Mouse (Mus musculus): ENCODE measurements around the gene Ankrd34b.

The Ankrd34b gene

GRCm38 (mm10) chr13:92425758-92426264 lies at the start of gene Ankrd34b:
TSS of gene Ankrd34b (plus strand) at chr13:92425896.
- no peak for DNase-seq (ENCODE audit: low spot score)

- DNase-seq (ENCODE audit: low spot score), result no peak
Observed at GRCm38 (mm10) chr13:92387367-92387766, 38.3 kb upstream of the Ankrd34b start.

- no peak for DNase-seq (ENCODE audit: low spot score)
Observed at GRCm38 (mm10) chr13:92393047-92393661, 32.5 kb upstream of the Ankrd34b start.

GRCm38 (mm10) chr13:92398491-92399384 lies 27.0 kb upstream of the Ankrd34b start:
- no peak for DNase-seq (ENCODE audit: low spot score)

- no peak for DNase-seq (ENCODE audit: low spot score)
Observed at GRCm38 (mm10) chr13:92402063-92402462, 23.6 kb upstream of the Ankrd34b start.

GRCm38 (mm10) chr13:92403496-92403895 lies 22.2 kb upstream of the Ankrd34b start:
- no peak for DNase-seq (ENCODE audit: low spot score)

- no peak for DNase-seq (ENCODE audit: low spot score)
Observed at GRCm38 (mm10) chr13:92410486-92410885, 15.2 kb upstream of the Ankrd34b start.

GRCm38 (mm10) chr13:92419630-92420029 lies 6.1 kb upstream of the Ankrd34b start:
- DNase-seq (ENCODE audit: low spot score), result no peak

GRCm38 (mm10) chr13:92423711-92424110 lies 2.0 kb upstream of the Ankrd34b start:
- DNase-seq (ENCODE audit: low spot score), result no peak

GRCm38 (mm10) chr13:92426294-92427051 lies 777 bp downstream of the Ankrd34b start:
- no peak for DNase-seq (ENCODE audit: low spot score)

- no peak for DNase-seq (ENCODE audit: low spot score)
Observed at GRCm38 (mm10) chr13:92427351-92427855, 1.7 kb downstream of the Ankrd34b start.

- DNase-seq (ENCODE audit: low spot score), result no peak
Observed at GRCm38 (mm10) chr13:92438656-92439055, 13.0 kb downstream of the Ankrd34b start.

GRCm38 (mm10) chr13:92440286-92440685 lies 14.6 kb downstream of the Ankrd34b start:
- no peak for DNase-seq (ENCODE audit: low spot score)

GRCm38 (mm10) chr13:92446872-92447271 lies 21.2 kb downstream of the Ankrd34b start:
- no peak for DNase-seq (ENCODE audit: low spot score)

GRCm38 (mm10) chr13:92464698-92465097 lies 39.0 kb downstream of the Ankrd34b start:
- DNase-seq (ENCODE audit: low spot score), result no peak

- no peak for DNase-seq (ENCODE audit: low spot score)
Observed at GRCm38 (mm10) chr13:92467891-92468290, 42.2 kb downstream of the Ankrd34b start.

GRCm38 (mm10) chr13:92469381-92469780 lies 43.7 kb downstream of the Ankrd34b start:
- DNase-seq (ENCODE audit: low spot score), result no peak

GRCm38 (mm10) chr13:92470151-92470550 lies 44.5 kb downstream of the Ankrd34b start:
- DNase-seq (ENCODE audit: low spot score), result no peak

- peak; percentile 26 for DNase-seq (ENCODE audit: low spot score)
Observed at GRCm38 (mm10) chr13:92483348-92483747, 57.7 kb downstream of the Ankrd34b start.

GRCm38 (mm10) chr13:92483852-92484463 lies 58.3 kb downstream of the Ankrd34b start, which contains the start of gene Fam151b:
TSS of gene Fam151b (minus strand) at chr13:92484015.
- DNase-seq (ENCODE audit: low spot score), result peak; percentile 76

- DNase-seq (ENCODE audit: low spot score), result no peak
Observed at GRCm38 (mm10) chr13:92490817-92491216, 65.1 kb downstream of the Ankrd34b start.

Measured in layer of hippocampus, adult 9-10 months (tissue).